Mouse (Mus musculus): ENCODE results near the gene Wfikkn1. TPM values are rescaled to one million over a fixed set of nuclear protein-coding genes. Genes with fewer than 3 reads are reported as not detected.

The Wfikkn1 gene
- polyA plus RNA-seq, 1 experiment from 2014 or later: 0.60 TPM

DNA sequence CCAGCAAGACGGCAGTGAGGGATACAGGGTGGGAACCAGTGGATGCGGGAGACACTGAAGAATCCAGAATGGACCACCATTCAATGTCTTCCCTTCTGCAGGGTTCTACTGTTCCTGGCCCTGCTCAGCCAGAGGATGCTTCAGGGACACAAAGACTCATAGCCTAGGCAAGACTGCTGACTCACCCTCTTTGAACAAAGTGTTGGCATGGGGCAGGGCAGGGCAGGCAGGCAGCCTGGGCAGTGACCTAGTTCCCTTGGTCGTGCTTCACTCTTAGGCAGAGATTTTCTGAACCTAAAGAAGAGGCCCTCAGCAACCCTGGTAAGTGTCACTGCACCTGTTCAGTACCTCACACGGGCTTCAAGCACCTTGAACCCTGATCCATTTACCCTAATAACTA lies 31.2 kb upstream of the Wfikkn1 start:
- H3K27me3 ChIP-seq: no peaks in the 10 kb centered on the region
- no peak overlapping the region for H3K27ac ChIP-seq (replicated peaks)
- H3K4me1 ChIP-seq: peaks cover 1% of the 10 kb centered on the region
- no peak for ATAC-seq (replicated peaks)
- H3K9ac ChIP-seq (replicated peaks): no peak overlapping the region
- no peaks in the 10 kb centered on the region for H3K9me3 ChIP-seq
- 92% methylated on average over 4 of the region's 4 CpGs for WGBS
- no peak overlapping the region for H3K4me3 ChIP-seq
- H3K4me2 ChIP-seq (replicated peaks): no peak overlapping the region
- H3K36me3 ChIP-seq: 0 out of 2 replicates have a peak, but pooled peaks cover 6% of the 10 kb centered on the region

DNA sequence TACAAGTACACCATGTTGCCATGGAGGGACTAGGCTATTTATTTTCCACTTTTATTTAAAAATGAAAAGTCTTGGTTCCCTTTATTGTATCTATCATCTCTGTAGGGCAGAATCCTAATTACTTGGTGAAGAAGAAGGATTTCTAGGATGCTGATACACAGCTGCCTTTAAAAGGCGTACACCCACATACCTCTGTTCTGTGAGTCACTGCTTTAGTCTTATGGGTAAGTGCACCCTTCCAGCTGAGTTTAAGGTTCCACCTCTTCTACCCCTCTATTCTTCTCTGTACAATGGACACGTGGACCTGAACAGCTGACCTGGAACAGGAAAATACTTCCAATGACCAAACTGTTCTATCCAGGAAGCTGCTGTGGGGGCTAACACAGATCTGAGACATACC lies 27.0 kb upstream of the Wfikkn1 start:
- Histone ChIP-seq H3K4me2 (replicated peaks) (no peak overlapping the region), H3K4me1 (no peaks in the 10 kb centered on the region), H3K27ac (replicated peaks) (no peak overlapping the region), H3K9me3 (no peaks in the 10 kb centered on the region), H3K27me3 (no peaks in the 10 kb centered on the region), H3K4me3 (no peak overlapping the region), H3K9ac (replicated peaks) (no peak overlapping the region), H3K36me3 (0 out of 2 replicates have a peak, but pooled peaks cover 3% of the 10 kb centered on the region)
- 81% methylated on average over 2 of the region's 2 CpGs for WGBS
- no peak for ATAC-seq (replicated peaks)

DNA sequence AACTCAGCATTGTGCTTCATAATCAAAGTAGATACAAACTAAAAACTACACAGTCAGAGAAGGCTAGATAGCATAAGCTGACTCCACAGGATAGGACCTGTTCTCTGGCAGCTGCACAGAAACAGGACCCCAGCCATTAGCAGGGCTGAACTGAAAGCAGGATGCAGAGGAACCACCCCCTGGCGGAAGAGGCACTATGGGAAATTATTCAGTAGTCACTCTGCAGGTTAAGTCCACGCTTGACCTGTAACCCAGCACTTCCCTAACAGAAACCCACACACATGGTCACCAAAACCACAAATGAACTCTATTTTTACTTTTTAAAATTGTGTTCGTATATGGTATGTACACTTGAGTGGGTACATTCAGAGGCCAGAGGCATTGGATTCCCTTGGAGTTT lies 22.4 kb upstream of the Wfikkn1 start:
- WGBS: 90% methylated on average over 3 of the region's 3 CpGs
- ATAC-seq (replicated peaks): no peak

DNA sequence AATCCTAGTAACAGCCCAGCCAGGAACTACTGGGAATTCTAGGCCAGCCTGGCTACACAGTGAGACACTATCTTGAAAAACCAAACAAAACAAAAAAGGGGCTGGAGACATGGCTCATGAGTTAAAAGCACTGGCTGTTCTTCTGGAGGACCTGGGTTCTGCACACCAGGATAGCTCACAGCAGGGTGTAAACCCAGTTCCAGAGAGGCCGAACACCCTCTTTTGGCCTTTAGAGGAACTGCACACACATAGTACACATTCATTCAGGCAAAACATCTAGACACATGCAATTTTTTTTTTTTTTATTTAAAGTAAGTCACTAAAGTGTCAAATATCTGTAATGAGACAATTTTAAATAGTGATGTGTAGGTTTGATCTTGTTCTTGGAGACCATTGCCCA lies 19.5 kb upstream of the Wfikkn1 start:
- Histone ChIP-seq H3K27ac (replicated peaks) (no peak overlapping the region), H3K9me3 (no peaks in the 10 kb centered on the region), H3K27me3 (no peaks in the 10 kb centered on the region), H3K4me1 (no peaks in the 10 kb centered on the region), H3K9ac (replicated peaks) (no peak overlapping the region), H3K36me3 (no peaks in the 10 kb centered on the region), H3K4me3 (no peak overlapping the region), H3K4me2 (replicated peaks) (no peak overlapping the region)
- 94% methylated on average over 1 of the region's 1 CpGs for WGBS
- ATAC-seq (replicated peaks): no peak

More for the DNA sequence above, 22.4 kb upstream of the Wfikkn1 start:
- Histone ChIP-seq H3K4me1 (no peaks in the 10 kb centered on the region), H3K9me3 (no peaks in the 10 kb centered on the region), H3K27me3 (no peaks in the 10 kb centered on the region), H3K4me3 (no peak overlapping the region), H3K27ac (replicated peaks) (no peak overlapping the region), H3K9ac (replicated peaks) (no peak overlapping the region), H3K36me3 (no peaks in the 10 kb centered on the region), H3K4me2 (replicated peaks) (no peak overlapping the region)

DNA sequence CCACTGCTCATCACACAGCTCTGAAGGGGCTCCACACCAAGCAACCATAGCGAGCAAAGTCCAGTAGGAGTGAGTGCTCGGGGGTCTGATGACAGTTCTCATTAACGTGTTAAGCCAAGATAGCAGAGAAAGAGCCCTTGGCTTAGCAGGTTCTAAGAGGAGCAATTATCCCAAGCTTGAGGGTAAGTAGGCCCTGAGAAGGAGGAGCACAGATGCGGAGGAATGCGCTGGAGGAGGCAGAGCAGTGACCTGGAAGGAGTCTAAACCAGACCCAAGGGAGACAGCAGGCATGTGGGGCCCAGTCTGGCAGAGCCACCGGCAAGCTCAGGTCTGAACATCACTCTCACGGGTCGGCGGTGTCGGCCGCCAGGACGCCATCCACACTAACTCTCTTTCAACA lies 15.2 kb upstream of the Wfikkn1 start:
- no peak overlapping the region for H3K27ac ChIP-seq (replicated peaks)
- WGBS: 72% methylated on average over 12 of the region's 12 CpGs
- H3K9ac ChIP-seq (replicated peaks): no peak overlapping the region
- no peaks in the 10 kb centered on the region for H3K9me3 ChIP-seq
- H3K36me3 ChIP-seq: no peaks in the 10 kb centered on the region
- no peak for ATAC-seq (replicated peaks)
- peaks cover 6% of the 10 kb centered on the region for H3K4me1 ChIP-seq
- no peaks in the 10 kb centered on the region for H3K27me3 ChIP-seq
- H3K4me3 ChIP-seq: no peak overlapping the region
- H3K4me2 ChIP-seq (replicated peaks): no peak overlapping the region

DNA sequence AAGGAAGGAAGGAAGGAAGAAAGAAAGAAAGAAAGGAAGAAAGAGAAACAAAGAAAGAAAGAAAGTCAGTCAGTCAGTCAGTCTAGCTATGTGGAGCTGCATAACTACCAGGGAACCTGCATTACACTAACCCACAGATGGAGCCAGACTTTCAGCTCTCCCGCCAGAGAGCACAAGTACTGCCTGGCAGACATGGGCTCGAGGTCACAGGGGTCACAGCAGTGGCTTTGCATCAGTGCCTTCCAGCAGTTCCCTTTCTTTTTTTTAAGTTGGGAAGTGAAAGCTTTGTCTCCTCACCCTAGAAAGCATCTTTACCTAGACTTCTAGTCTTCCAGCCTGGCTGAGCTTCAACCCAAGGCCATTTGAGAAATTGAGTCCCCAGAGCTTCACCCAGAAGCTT lies 14.8 kb upstream of the Wfikkn1 start:
- H3K27me3 ChIP-seq: no peaks in the 10 kb centered on the region
- H3K4me3 ChIP-seq: no peak overlapping the region
- WGBS: 33% methylated on average over 2 of the region's 2 CpGs
- ATAC-seq (replicated peaks): no peak
- H3K4me1 ChIP-seq: peaks cover 6% of the 10 kb centered on the region
- H3K36me3 ChIP-seq: 0 out of 2 replicates have a peak, but pooled peaks cover 3% of the 10 kb centered on the region
- no peak overlapping the region for H3K4me2 ChIP-seq (replicated peaks)
- H3K27ac ChIP-seq (replicated peaks): no peak overlapping the region
- no peak overlapping the region for H3K9ac ChIP-seq (replicated peaks)
- H3K9me3 ChIP-seq: no peaks in the 10 kb centered on the region

DNA sequence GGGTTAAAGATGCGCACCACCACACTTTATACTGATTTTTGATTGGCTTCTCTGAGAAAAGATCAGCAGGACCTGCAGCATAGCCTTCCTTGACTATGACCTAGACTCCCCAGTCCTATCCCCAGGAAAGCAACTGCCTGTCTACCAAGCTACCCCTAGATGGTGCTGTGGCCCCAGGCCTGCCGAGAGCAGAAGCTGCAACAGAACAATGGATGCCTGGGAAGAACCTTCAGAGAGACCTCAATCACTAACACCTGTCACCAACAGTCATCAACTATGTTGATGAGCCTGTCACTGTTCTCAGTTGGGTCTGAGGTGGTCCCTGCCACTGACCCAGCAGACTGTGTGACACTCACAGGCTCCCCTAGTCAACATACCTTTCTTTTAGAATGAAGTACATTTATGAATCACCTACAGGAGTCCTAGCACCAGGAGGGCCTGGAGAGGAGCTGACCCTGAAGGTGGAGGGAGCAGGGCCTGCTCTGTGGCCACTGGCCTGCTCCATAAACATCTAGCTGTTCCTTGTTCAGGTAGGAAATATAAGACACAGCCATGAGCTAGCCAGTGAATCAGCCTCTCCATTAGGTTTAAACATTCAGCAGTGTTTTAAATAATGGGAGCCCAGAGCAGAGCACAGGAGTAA lies 13.4 kb upstream of the Wfikkn1 start:
- H3K27ac ChIP-seq (replicated peaks): peak overlapping the region; percentile 67
- H3K4me2 ChIP-seq (replicated peaks): no peak overlapping the region
- H3K36me3 ChIP-seq: peaks cover 8% of the 10 kb centered on the region; the same call in 1 of the 2 replicates
- H3K9ac ChIP-seq (replicated peaks): no peak overlapping the region
- no peaks in the 10 kb centered on the region for H3K9me3 ChIP-seq
- WGBS: 37% methylated on average over 2 of the region's 2 CpGs
- peak; percentile 84 for ATAC-seq (replicated peaks)
- H3K27me3 ChIP-seq: no peaks in the 10 kb centered on the region
- no peak overlapping the region for H3K4me3 ChIP-seq
- H3K4me1 ChIP-seq: peaks cover 6% of the 10 kb centered on the region

DNA sequence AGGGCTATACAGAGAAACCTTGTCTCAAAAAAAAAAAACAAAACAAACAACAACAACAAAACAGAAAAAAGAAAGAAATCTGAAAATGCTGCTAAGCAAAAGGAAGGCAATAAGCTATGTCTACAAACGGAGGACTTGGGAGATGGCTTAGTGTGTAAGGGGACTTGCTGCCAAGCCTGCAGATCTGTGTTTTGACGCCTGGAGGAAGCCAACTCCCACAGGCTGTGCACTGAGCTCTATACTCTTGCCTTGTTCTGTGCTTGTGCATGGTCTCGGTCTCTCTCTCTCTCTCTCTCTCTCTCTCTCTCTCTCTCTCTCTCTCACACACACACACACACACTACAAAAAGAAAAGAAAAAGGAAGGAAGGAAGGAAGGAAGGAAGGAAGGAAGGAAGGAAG lies 8.2 kb upstream of the Wfikkn1 start:
- Histone ChIP-seq H3K9me3 (no peaks in the 10 kb centered on the region), H3K36me3 (peaks cover 22% of the 10 kb centered on the region), H3K4me3 (no peak overlapping the region), H3K4me2 (replicated peaks) (no peak overlapping the region), H3K9ac (replicated peaks) (no peak overlapping the region), H3K4me1 (no peaks in the 10 kb centered on the region), H3K27ac (replicated peaks) (peak overlapping the region; percentile 48; the same call in 1 of the 2 replicates), H3K27me3 (no peaks in the 10 kb centered on the region)
- ATAC-seq (replicated peaks): no peak
- WGBS: 75% methylated on average over 3 of the region's 3 CpGs

DNA sequence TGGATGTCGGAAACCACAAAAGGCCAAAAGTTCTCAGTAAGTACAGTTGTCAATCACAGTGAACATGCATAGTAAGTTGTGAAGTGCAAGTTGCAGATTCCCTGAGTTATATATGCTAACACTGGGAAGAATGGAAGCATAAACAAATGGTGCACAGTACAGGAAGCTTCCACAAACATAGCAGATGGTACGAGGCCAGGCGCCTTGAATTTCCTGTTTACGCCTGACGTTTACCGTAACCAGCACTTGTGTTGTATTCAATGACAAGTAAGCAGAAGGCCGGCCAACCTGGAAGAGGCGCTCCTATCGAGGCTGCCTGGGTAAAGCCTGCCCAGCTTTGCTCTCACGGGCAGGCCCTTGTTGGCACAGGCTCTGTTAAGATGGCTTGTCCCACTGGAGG lies 6.8 kb upstream of the Wfikkn1 start:
- no peak overlapping the region for H3K4me2 ChIP-seq (replicated peaks)
- ATAC-seq (replicated peaks): no peak
- peaks cover 30% of the 10 kb centered on the region for H3K36me3 ChIP-seq
- 79% methylated on average over 10 of the region's 10 CpGs for WGBS
- no peaks in the 10 kb centered on the region for H3K4me1 ChIP-seq
- H3K9me3 ChIP-seq: no peaks in the 10 kb centered on the region
- H3K27me3 ChIP-seq: no peaks in the 10 kb centered on the region
- no peak overlapping the region for H3K9ac ChIP-seq (replicated peaks)
- no peak overlapping the region for H3K4me3 ChIP-seq
- H3K27ac ChIP-seq (replicated peaks): 0 out of 2 replicates have a peak overlapping the region, but pooled peaks have one; percentile 31

DNA sequence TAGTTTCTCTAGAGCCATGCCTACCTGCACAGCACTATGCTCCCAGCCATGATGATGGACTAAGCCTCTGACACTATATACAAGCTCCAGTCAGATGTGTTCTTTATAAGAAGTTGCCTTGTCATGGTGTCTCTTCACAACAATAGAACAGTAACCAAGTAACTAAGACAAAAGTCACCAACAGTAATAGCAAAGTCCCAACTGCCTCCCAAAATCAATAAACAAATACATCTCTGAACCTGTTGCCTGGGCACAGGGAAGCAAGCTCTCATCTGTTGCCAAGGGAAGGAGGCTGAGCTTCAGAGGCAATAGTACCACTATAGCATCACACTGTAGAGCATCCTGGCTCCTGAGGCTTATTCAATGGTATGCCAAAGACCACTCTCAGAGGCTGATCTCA lies 6.1 kb upstream of the Wfikkn1 start:
- peaks cover 32% of the 10 kb centered on the region for H3K36me3 ChIP-seq
- no peak overlapping the region for H3K4me2 ChIP-seq (replicated peaks)
- no peaks in the 10 kb centered on the region for H3K27me3 ChIP-seq
- ATAC-seq (replicated peaks): no peak
- H3K4me1 ChIP-seq: no peaks in the 10 kb centered on the region
- H3K9me3 ChIP-seq: no peaks in the 10 kb centered on the region
- H3K27ac ChIP-seq (replicated peaks): no peak overlapping the region
- H3K4me3 ChIP-seq: no peak overlapping the region
- H3K9ac ChIP-seq (replicated peaks): no peak overlapping the region

DNA sequence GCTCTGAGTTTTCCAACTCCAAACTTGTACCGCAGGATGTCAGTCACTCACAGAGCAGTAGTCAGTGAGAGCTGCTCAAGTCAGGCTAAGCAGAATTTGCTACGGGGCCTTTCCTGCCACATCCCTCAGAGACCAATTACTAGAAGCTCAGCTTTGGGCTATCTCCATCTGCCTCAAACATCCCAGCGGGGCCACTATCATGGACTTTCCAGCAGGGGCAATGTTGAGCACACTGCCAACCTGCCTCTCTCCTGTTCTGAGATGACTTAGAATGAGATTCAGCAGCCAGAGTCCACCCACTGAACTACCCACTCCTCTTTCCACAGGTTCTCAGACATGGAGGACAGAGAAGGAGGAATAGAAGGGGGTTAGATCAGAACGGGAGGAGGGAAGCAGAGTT lies 5.0 kb upstream of the Wfikkn1 start:
- H3K4me1 ChIP-seq: peaks cover 2% of the 10 kb centered on the region; the same call in 1 of the 2 replicates
- H3K27me3 ChIP-seq: no peaks in the 10 kb centered on the region
- H3K27ac ChIP-seq (replicated peaks): no peak overlapping the region
- H3K36me3 ChIP-seq: peaks cover 30% of the 10 kb centered on the region
- H3K9ac ChIP-seq (replicated peaks): no peak overlapping the region
- WGBS: 75% methylated on average over 4 of the region's 4 CpGs
- no peak for ATAC-seq (replicated peaks)
- no peak overlapping the region for H3K4me3 ChIP-seq
- H3K9me3 ChIP-seq: no peaks in the 10 kb centered on the region
- no peak overlapping the region for H3K4me2 ChIP-seq (replicated peaks)

DNA sequence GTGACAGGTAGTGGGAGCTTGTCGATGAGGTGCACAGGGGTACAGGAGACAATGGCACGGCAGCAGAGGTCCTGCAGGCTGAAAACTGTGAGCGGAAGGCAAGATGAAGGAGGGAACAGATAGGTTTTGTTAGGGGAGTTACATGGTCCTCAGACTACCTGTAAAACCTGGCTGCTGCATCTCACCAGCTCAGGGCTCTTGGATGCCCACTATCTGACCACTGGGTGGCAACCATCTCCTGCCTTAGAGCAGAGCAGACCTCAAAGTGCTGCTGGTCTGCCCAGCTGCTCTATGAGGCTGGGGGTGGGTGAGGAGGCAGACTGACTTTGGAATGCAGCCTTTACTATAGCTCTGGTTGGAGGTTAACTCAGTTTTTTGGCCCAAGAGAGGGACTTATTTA lies 3.2 kb upstream of the Wfikkn1 start:
- Histone ChIP-seq H3K27ac (replicated peaks) (no peak overlapping the region), H3K4me2 (replicated peaks) (no peak overlapping the region), H3K4me3 (no peak overlapping the region), H3K4me1 (peaks cover 8% of the 10 kb centered on the region), H3K9me3 (no peaks in the 10 kb centered on the region), H3K36me3 (peaks cover 32% of the 10 kb centered on the region), H3K27me3 (no peaks in the 10 kb centered on the region), H3K9ac (replicated peaks) (no peak overlapping the region)
- no peak for ATAC-seq (replicated peaks)
- 92% methylated on average over 3 of the region's 3 CpGs for WGBS

DNA sequence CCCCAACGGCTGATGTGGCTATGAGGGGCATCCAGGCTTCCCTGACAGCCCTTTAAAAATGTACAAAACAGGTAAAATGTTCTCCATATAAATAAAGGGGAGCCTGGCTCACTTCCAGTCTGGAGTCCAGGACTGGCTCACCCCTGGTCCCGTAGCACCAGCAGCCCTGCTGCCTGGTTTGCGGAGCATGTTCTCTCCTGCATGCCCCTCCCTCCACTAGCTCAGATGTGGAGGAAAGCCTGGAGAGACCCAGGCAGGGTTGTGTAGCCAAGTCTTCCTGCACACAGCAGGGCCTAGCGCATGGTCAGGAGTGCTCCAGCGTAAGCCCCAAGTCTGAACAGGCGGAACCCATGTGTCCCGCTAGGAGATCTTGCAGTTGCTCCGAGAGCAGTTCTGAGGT lies 2.6 kb upstream of the Wfikkn1 start:
- peaks cover 37% of the 10 kb centered on the region for H3K36me3 ChIP-seq
- WGBS: 80% methylated on average over 8 of the region's 8 CpGs

More for the DNA sequence above, 2.6 kb upstream of the Wfikkn1 start:
- Histone ChIP-seq H3K4me3 (no peak overlapping the region), H3K4me1 (peaks cover 8% of the 10 kb centered on the region), H3K27ac (replicated peaks) (no peak overlapping the region), H3K27me3 (no peaks in the 10 kb centered on the region), H3K4me2 (replicated peaks) (no peak overlapping the region), H3K9me3 (no peaks in the 10 kb centered on the region), H3K9ac (replicated peaks) (no peak overlapping the region)
- ATAC-seq (replicated peaks): no peak

Measured in forebrain, embryonic 15.5 days (tissue).